Mouse (Mus musculus) Muller cell, postnatal 12 days (primary cell): ENCODE results near the gene Nubp1.

Experiments
- DNase-seq: peaks from one replicate; pipeline ENCODE4 v3.0.0-alpha.2; 2015; ENCODE audit errors: inconsistent ontology term

Gene Nubp1

GRCm38 (mm10) chr16:10468201-10468600, 56.5 kb downstream of the Nubp1 start:
- DNase-seq = no peak

GRCm38 (mm10) chr16:10471950-10472349, 60.2 kb downstream of the Nubp1 start:
- DNase-seq = no peak
